Mouse (Mus musculus): ENCODE measurements around the gene Gm5128.
"Not testable (repeated sequence)": the region's sequence is repeated elsewhere in the genome, so short reads cannot be mapped to it uniquely, and the experiment has no call there.

Gm5128 gene

GRCm38 (mm10) chrX:135372984-135373383 is at the start of gene Gm5128:
Gm5128 (plus strand) TSS chrX:135373284.
- DNase-seq = not testable (repeated sequence)

GRCm38 (mm10) chrX:135360685-135361084 is 12.4 kb upstream of the Gm5128 start:
- DNase-seq = not testable (repeated sequence)

- DNase-seq = not testable (repeated sequence)
These were observed 11.1 kb upstream of the Gm5128 start for GRCm38 (mm10) chrX:135361943-135362342.

GRCm38 (mm10) chrX:135403578-135403977 is 30.5 kb downstream of the Gm5128 start:
- not testable (repeated sequence) for DNase-seq

- not testable (repeated sequence) for DNase-seq
These were observed 48.1 kb downstream of the Gm5128 start for GRCm38 (mm10) chrX:135421203-135421602.

GRCm38 (mm10) chrX:135421824-135422223 is 48.7 kb downstream of the Gm5128 start:
- DNase-seq = not testable (repeated sequence)

- DNase-seq = not testable (repeated sequence)
These were observed 49.4 kb downstream of the Gm5128 start for GRCm38 (mm10) chrX:135422473-135422872.
